Mouse (Mus musculus): ENCODE measurements around the gene Slc25a12. TPM values are rescaled to one million over a fixed set of nuclear protein-coding genes. Genes with fewer than 3 reads are reported as not detected.
A peak's percentile ranks its signal among the peaks of the same experiment; 100 is the strongest.

Gene Slc25a12
- 40.7 TPM for polyA plus RNA-seq (2012; fragmentation: generic; extraction: Trizol)

GRCm38 (mm10) chr2:71367125-71367880 lies at the start of gene Slc25a12:
Slc25a12 (minus strand) TSS chr2:71367749.
- H3K36me3 ChIP-seq (ENCODE audit: control insufficient read depth, insufficient read depth), result no peaks in the 10 kb centered on the region
- peak within 1 kb of the TSS; percentile 86 for H3K4me2 ChIP-seq (ENCODE audit: low read depth)
- peaks cover 14% of the 10 kb centered on the region for H3K79me2 ChIP-seq (ENCODE audit: control insufficient read depth, insufficient read depth)
- TF ChIP-seq CEBPB (IDR thresholded peaks at IDR 0.05; ENCODE audit: insufficient read depth, poor library complexity, severe bottlenecking) (no peak), MYOG (IDR thresholded peaks at IDR 0.05; ENCODE audit: control insufficient read depth in 1 of 3, insufficient read depth in 1 of 3, insufficient read length in 2 of 3, low read depth in 2 of 3) (peak in 1 of 3 experiments; percentile 19), POLR2A (IDR thresholded peaks at IDR 0.05; ENCODE audit: insufficient read length, low read depth) (peak; percentile 75), POLR2AphosphoS2 (IDR thresholded peaks at IDR 0.05; ENCODE audit: insufficient read length, low read depth) (peak; percentile 73), SRF (IDR thresholded peaks at IDR 0.05; ENCODE audit: control insufficient read depth, insufficient read length, low read depth) (no peak)
- H3ac ChIP-seq (ENCODE audit: control insufficient read depth, insufficient read length), result peak within 1 kb of the TSS; percentile 17
- no peaks in the 10 kb centered on the region for H3K27me3 ChIP-seq (ENCODE audit: control insufficient read depth, insufficient read depth, insufficient read length)
- peak within 1 kb of the TSS; percentile 92 for H3K4me3 ChIP-seq

GRCm38 (mm10) chr2:71405613-71406012 lies 38.1 kb upstream of the Slc25a12 start:
- no peak overlapping the region for H3K4me2 ChIP-seq (ENCODE audit: low read depth)
- peaks cover 8% of the 10 kb centered on the region for H3K36me3 ChIP-seq (ENCODE audit: control insufficient read depth, insufficient read depth)
- no peak for TF ChIP-seq MYOD1 (IDR thresholded peaks at IDR 0.05; ENCODE audit: control insufficient read depth in 1 of 3, insufficient read length in 2 of 3, low read depth in 2 of 3)
- TF ChIP-seq TCF3 (IDR thresholded peaks at IDR 0.05; ENCODE audit: insufficient read length, low read depth), result no peak
- TF ChIP-seq USF1 (IDR thresholded peaks at IDR 0.05; ENCODE audit: low read depth), result no peak
- no peak for TF ChIP-seq MYOG (IDR thresholded peaks at IDR 0.05; ENCODE audit: control insufficient read depth in 1 of 3, insufficient read depth in 1 of 3, insufficient read length in 2 of 3, low read depth in 2 of 3)
- TF ChIP-seq POLR2AphosphoS2 (IDR thresholded peaks at IDR 0.05; ENCODE audit: insufficient read length, low read depth), result no peak
- no peak for TF ChIP-seq TCF12 (IDR thresholded peaks at IDR 0.05; ENCODE audit: insufficient read depth, poor library complexity, severe bottlenecking)
- no peak for TF ChIP-seq MAX (IDR thresholded peaks at IDR 0.05; ENCODE audit: low read depth)
- no peak for TF ChIP-seq POLR2A (IDR thresholded peaks at IDR 0.05; ENCODE audit: insufficient read length, low read depth)
- TF ChIP-seq REST (IDR thresholded peaks at IDR 0.05; ENCODE audit: insufficient read depth, insufficient read length), result no peak
- no peak for TF ChIP-seq E2F4 (IDR thresholded peaks at IDR 0.05; ENCODE audit: insufficient read depth)
- no peak for TF ChIP-seq SRF (IDR thresholded peaks at IDR 0.05; ENCODE audit: control insufficient read depth, insufficient read length, low read depth)
- no peak for TF ChIP-seq CEBPB (IDR thresholded peaks at IDR 0.05; ENCODE audit: insufficient read depth, poor library complexity, severe bottlenecking)
- H3K27me3 ChIP-seq (ENCODE audit: control insufficient read depth, insufficient read depth, insufficient read length), result no peaks in the 10 kb centered on the region
- no peak overlapping the region for H3ac ChIP-seq (ENCODE audit: control insufficient read depth, insufficient read length)
- no peaks in the 10 kb centered on the region for H3K79me2 ChIP-seq (ENCODE audit: control insufficient read depth, insufficient read depth)
- no peak overlapping the region for H3K4me3 ChIP-seq

GRCm38 (mm10) chr2:71389864-71390263 lies 22.3 kb upstream of the Slc25a12 start:
- peak overlapping the region; percentile 96 for H3K4me2 ChIP-seq (ENCODE audit: low read depth)
- H3K79me2 ChIP-seq (ENCODE audit: control insufficient read depth, insufficient read depth), result peaks cover 22% of the 10 kb centered on the region
- H3K27me3 ChIP-seq (ENCODE audit: control insufficient read depth, insufficient read depth, insufficient read length), result no peaks in the 10 kb centered on the region
- TF ChIP-seq TCF3 (IDR thresholded peaks at IDR 0.05; ENCODE audit: insufficient read length, low read depth), result no peak
- TF ChIP-seq TCF12 (IDR thresholded peaks at IDR 0.05; ENCODE audit: insufficient read depth, poor library complexity, severe bottlenecking), result no peak
- TF ChIP-seq MYOG (IDR thresholded peaks at IDR 0.05; ENCODE audit: control insufficient read depth in 1 of 3, insufficient read depth in 1 of 3, insufficient read length in 2 of 3, low read depth in 2 of 3), result no peak
- TF ChIP-seq E2F4 (IDR thresholded peaks at IDR 0.05; ENCODE audit: insufficient read depth), result no peak
- TF ChIP-seq POLR2AphosphoS2 (IDR thresholded peaks at IDR 0.05; ENCODE audit: insufficient read length, low read depth), result no peak
- TF ChIP-seq CEBPB (IDR thresholded peaks at IDR 0.05; ENCODE audit: insufficient read depth, poor library complexity, severe bottlenecking), result no peak
- TF ChIP-seq SRF (IDR thresholded peaks at IDR 0.05; ENCODE audit: control insufficient read depth, insufficient read length, low read depth), result no peak
- TF ChIP-seq POLR2A (IDR thresholded peaks at IDR 0.05; ENCODE audit: insufficient read length, low read depth), result no peak
- no peak for TF ChIP-seq MYOD1 (IDR thresholded peaks at IDR 0.05; ENCODE audit: control insufficient read depth in 1 of 3, insufficient read length in 2 of 3, low read depth in 2 of 3)
- TF ChIP-seq USF1 (IDR thresholded peaks at IDR 0.05; ENCODE audit: low read depth), result no peak
- TF ChIP-seq REST (IDR thresholded peaks at IDR 0.05; ENCODE audit: insufficient read depth, insufficient read length), result no peak
- TF ChIP-seq MAX (IDR thresholded peaks at IDR 0.05; ENCODE audit: low read depth), result no peak
- peaks cover 11% of the 10 kb centered on the region for H3K36me3 ChIP-seq (ENCODE audit: control insufficient read depth, insufficient read depth)
- peak overlapping the region; percentile 68 for H3K4me3 ChIP-seq
- peak overlapping the region; percentile 66 for H3ac ChIP-seq (ENCODE audit: control insufficient read depth, insufficient read length)

- TF ChIP-seq POLR2AphosphoS2 (IDR thresholded peaks at IDR 0.05; ENCODE audit: insufficient read length, low read depth) (peak; percentile 78), SRF (IDR thresholded peaks at IDR 0.05; ENCODE audit: control insufficient read depth, insufficient read length, low read depth) (peak; percentile 72), POLR2A (IDR thresholded peaks at IDR 0.05; ENCODE audit: insufficient read length, low read depth) (peak; percentile 87), MAX (IDR thresholded peaks at IDR 0.05; ENCODE audit: low read depth) (no peak), MYOD1 (IDR thresholded peaks at IDR 0.05; ENCODE audit: control insufficient read depth in 1 of 3, insufficient read length in 2 of 3, low read depth in 2 of 3) (no peak), E2F4 (IDR thresholded peaks at IDR 0.05; ENCODE audit: insufficient read depth) (peak; percentile 88), REST (IDR thresholded peaks at IDR 0.05; ENCODE audit: insufficient read depth, insufficient read length) (no peak)
- Histone ChIP-seq H3ac (ENCODE audit: control insufficient read depth, insufficient read length) (peak within 1 kb of the TSS; percentile 66), H3K4me2 (ENCODE audit: low read depth) (peak within 1 kb of the TSS; percentile 96), H3K27me3 (ENCODE audit: control insufficient read depth, insufficient read depth, insufficient read length) (no peaks in the 10 kb centered on the region), H3K36me3 (ENCODE audit: control insufficient read depth, insufficient read depth) (peaks cover 11% of the 10 kb centered on the region), H3K4me3 (peak within 1 kb of the TSS; percentile 68), H3K79me2 (ENCODE audit: control insufficient read depth, insufficient read depth) (peaks cover 22% of the 10 kb centered on the region)
These were observed 21.6 kb upstream of the Slc25a12 start, which contains the start of gene Hat1 for GRCm38 (mm10) chr2:71388951-71389763. Hat1 (plus strand) TSS chr2:71388958.
